Mouse (Mus musculus) brain, embryonic 14.5 days (tissue): Measurements from ENCODE around the gene Bex3. TPM values are rescaled to one million over a fixed set of nuclear protein-coding genes. Genes with fewer than 3 reads are reported as not detected.

Experiments
- DNase-seq: peaks from one replicate; pipeline ENCODE4 v3.0.0-alpha.2; 2011; ENCODE audit warnings: low read depth
- CTCF ChIP-seq: fragments of 200-500 bp; IDR thresholded peaks from 2 replicates; pipeline ENCODE4 v1.5.1; 2012; ENCODE audit warnings: inconsistent platforms, mild to moderate bottlenecking, moderate library complexity, borderline replicate concordance; ENCODE audit not compliant: insufficient read depth, insufficient read length; ENCODE audit errors: extremely low read depth
- POLR2A ChIP-seq: fragments of 200-500 bp; IDR thresholded peaks from 2 replicates; pipeline ENCODE4 v1.6.1; 2012; ENCODE audit warnings: mild to moderate bottlenecking, inconsistent platforms, borderline replicate concordance; ENCODE audit not compliant: poor library complexity, insufficient read depth, insufficient read length, severe bottlenecking; ENCODE audit errors: extremely low read depth
- polyA plus RNA-seq: library from polyadenylated mRNA; depleted of rRNA; stranded (reverse); fragments of >200 nt; gene quantifications from 2 replicates; pipeline ENCODE4 v1.2.3, GENCODE M21; 2012; rRNA removed

Gene Bex3
- 619 and 631 TPM in 2 replicates for polyA plus RNA-seq

GRCm38 (mm10) chrX:136269743-136270392 is at the start of gene Bex3:
Gene Bex3, plus strand, starts transcription at chrX:136270253.
- peak; percentile 52 for DNase-seq

GRCm38 (mm10) chrX:136223714-136224113 is 46.3 kb upstream of the Bex3 start:
- TF ChIP-seq POLR2A (no peak), CTCF (no peak)
- no peak for DNase-seq

DNA sequence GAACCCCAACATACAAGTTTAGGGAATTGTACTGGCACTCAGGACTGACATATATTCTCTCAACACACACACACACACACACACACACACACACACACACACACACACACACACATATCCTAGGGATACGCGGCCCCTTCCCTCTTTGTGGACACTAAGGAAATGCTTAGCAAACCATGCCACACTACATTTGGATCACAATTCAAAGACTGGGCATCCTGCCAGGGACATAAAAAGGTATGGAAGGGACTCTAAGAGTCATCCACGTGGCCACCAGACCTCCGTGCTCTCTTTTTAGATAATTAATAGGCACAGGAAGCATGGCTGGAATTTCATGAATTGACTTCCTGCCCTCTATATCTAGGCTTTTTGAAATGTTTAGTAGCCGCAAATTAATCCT is 42.3 kb upstream of the Bex3 start:
- TF ChIP-seq POLR2A, result no peak
- TF ChIP-seq CTCF, result no peak
- peak; percentile 41 for DNase-seq

- peak; percentile 61 for DNase-seq
- TF ChIP-seq POLR2A, result no peak
- TF ChIP-seq CTCF, result peak; percentile 39; the same call in 1 of the 2 replicates
Observed at GRCm38 (mm10) chrX:136238118-136238517, 31.9 kb upstream of the Bex3 start.

DNA sequence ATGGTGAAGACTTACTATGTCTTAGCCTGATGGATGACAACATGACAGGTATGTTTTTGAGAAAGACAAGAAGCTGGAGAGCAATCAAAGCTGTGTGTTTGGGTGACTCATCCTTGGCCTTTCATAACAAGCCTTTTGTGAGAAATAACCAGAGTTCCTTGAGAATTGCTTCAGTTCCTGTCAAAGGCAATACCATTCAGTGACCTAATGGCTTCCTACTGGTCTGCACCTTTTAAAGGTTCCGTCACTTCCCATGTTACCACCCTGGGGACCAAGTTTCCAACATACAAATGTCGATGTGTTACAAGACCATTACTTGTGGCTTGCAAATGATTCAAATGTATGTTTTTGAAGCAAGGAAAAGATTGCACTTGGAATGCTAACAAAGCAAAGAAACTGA is 26.9 kb upstream of the Bex3 start:
- DNase-seq, result no peak
- TF ChIP-seq POLR2A (no peak), CTCF (no peak)

GRCm38 (mm10) chrX:136244574-136245229 is 25.4 kb upstream of the Bex3 start, which contains the start of gene Tceal9:
Gene Tceal9, plus strand, starts transcription at chrX:136245079.
- TF ChIP-seq CTCF (no peak), POLR2A (peak; percentile 62; the same call in 1 of the 2 replicates)
- DNase-seq, result peak; percentile 94

GRCm38 (mm10) chrX:136245521-136246071 is 24.5 kb upstream of the Bex3 start:
- no peak for TF ChIP-seq POLR2A
- TF ChIP-seq CTCF, result no peak
- DNase-seq, result peak; percentile 69

DNA sequence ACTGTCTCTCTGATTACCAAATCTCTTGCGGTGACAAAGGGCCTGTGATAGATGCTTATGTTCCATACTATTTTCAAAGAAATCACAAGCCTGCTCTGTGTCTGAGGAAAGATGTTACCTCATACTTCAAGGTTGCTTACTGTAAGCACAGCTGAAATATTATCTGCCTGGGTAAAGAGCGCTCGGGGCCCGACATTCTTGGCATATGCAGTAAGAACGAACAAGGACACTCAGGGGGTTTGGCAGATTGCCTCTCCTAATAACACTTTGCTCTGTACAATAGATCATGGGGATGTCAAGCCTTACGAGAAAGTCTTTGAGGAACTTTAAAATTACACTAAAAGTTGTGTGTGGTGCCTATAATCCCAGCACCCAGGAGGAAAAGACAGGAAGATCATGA is 21.2 kb upstream of the Bex3 start:
- TF ChIP-seq POLR2A (no peak), CTCF (no peak)
- DNase-seq, result no peak

DNA sequence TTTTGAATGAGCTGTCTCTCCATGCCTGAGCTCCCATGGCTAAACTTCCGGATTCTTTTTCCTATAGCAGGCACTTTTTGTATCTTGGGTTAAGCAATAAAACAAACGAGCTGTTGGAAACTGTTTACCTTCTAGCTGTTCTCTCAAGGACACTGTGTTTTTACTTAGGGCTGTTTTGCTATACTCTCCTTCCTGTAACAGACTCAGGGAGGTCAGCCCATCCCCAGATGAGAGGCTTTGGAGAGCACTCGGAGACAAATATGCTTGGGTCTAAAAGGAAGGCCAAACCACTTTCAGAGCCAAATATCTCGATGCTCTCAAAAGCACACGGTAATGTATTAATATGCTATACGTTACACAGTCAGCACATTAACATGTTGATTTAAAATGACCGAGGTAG is 20.4 kb upstream of the Bex3 start:
- no peak for DNase-seq
- TF ChIP-seq CTCF (no peak), POLR2A (no peak)

GRCm38 (mm10) chrX:136252023-136252729 is 17.9 kb upstream of the Bex3 start:
- no peak for DNase-seq
- no peak for TF ChIP-seq POLR2A
- no peak for TF ChIP-seq CTCF

- no peak for DNase-seq
- no peak for TF ChIP-seq POLR2A
- no peak for TF ChIP-seq CTCF
Observed at GRCm38 (mm10) chrX:136267720-136268119, 2.3 kb upstream of the Bex3 start.
